Mouse (Mus musculus): ENCODE results near the gene Gm11444. TPM values are rescaled to one million over a fixed set of nuclear protein-coding genes. Genes with fewer than 3 reads are reported as not detected.

Gm11444 gene
- total RNA-seq, 2 experiments from 2014 or later: not detected

- no peak for DNase-seq (ENCODE audit: low spot score in 2 of 2)
Observed at GRCm38 (mm10) chr11:85864363-85864762, 14.2 kb upstream of the Gm11444 start.

DNA sequence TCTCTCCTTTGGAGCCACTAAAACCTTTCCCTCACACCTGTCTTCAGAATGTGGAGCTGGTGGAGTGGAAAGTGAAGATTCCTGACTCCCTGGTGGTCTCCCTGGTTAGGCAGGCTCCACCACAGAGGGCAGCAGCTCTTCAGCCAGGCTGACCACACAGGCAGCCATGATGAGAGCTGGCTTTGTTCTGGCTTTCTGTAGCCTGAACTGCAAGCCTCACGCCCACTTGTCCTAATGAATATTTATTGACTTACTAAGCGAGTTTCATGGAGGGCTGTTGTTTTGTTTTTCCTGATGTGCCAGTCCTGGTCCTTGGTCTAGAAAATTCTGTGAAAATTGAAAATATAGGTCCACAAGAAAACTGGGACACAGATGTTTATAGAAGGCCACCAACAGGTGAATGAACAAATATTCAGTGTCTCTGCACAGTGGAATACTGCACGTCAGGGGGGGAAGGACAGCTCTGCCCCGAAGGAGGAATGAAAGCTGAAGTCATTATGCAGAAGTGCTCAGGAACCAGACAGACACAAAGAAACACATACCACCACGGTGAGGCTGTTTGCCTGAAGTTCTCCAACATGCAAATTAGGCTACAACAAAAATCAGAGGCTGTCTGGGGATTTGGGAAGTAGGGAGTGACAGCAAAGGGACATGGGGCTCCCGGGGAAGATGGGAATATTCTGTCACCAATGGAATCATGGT lies 8.0 kb upstream of the Gm11444 start:
- DNase-seq (ENCODE audit: low spot score in 2 of 2): peak in 1 of 2 experiments; percentile 10

GRCm38 (mm10) chr11:85850758-85851157 lies 625 bp upstream of the Gm11444 start:
- DNase-seq (ENCODE audit: low spot score in 2 of 2): peak; percentile 8 to 16

DNA sequence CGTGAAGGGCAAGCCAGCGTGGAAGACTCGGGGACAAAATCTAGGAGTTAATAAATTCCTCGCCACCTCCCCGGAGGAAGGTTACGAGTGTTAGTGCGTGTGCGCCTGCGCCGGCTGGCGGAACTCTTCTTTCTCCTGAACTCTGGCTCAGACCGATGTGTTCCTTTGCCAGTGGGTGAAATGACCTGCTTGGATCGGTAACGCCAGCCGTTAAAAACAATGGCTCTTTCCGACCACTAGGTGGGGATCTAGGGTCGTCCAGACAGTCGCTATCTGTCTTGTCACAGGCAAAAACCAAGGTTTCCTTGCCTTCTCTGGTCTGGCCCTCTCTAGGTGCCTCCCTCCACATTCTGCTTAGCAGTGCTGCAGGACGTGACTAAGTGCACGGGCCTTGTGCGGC lies 1.1 kb downstream of the Gm11444 start:
- peak; percentile 71 to 76 for DNase-seq (ENCODE audit: low spot score in 2 of 2)

GRCm38 (mm10) chr11:85846509-85846908 lies 3.6 kb downstream of the Gm11444 start:
- DNase-seq (ENCODE audit: low spot score in 2 of 2): no peak

DNA sequence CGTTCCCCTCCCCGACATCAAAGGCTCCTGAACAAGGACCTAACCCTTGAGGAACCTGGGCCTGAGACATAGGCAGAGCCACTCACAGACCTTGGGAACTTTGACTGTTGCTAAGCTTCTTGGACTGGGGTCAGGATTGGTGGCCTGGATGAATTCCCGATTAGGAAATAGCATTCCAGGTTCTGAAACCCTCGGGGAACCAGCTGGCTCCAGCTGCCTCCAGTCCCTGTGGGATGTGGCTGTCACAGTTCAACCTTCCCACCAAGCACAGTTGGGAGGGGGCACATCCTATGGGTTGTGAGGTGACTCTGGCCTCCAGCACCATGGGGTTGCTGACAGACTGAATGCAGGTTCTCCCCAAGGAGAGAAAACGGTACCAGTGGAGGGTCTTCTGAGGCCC lies 4.2 kb downstream of the Gm11444 start:
- DNase-seq (ENCODE audit: low spot score in 2 of 2): no peak

- no peak for DNase-seq (ENCODE audit: low spot score in 2 of 2)
Observed at GRCm38 (mm10) chr11:85844971-85845370, 5.2 kb downstream of the Gm11444 start.

DNA sequence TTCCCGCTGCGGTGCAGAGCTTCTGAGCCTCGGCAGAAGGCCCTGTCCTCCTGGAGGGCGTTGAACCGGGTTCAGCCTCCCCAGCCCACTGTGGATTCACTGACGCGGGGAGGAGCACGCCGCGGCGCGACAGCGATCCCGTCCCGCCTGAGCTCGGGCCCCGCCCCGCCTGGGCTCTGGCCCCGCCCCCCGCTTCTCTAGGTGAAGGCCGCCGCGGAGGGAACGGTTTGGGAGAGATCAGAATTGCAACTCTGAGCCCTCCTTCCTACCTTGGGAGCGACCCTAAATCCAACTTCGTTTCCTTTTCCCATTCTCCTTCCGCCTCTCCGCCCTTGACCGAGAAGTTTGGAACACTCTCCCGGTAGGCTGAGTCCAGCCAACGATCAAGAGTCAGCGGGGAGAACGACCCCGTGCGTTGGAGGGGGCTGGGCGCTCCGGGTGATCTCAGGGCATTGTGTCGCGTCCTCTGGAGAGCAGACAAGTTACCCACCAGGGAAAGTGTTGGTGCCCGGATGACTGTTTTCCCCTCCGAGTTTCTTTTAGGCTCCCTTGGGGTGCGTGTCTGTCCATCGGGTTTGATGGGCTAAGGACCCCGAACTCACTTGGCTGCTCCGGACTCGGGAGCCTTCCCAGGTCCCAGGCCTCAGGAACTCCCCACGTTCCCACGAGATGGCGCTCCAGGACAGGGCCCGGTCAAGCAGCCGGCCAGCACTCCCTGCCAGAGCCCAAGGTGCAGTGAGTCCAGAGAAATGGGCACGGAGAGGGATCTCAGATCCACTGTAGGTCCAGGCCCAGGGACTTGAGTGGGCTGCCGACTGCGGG lies 5.8 kb downstream of the Gm11444 start:
- DNase-seq (ENCODE audit: low spot score in 2 of 2): peak; percentile 87 to 91

DNA sequence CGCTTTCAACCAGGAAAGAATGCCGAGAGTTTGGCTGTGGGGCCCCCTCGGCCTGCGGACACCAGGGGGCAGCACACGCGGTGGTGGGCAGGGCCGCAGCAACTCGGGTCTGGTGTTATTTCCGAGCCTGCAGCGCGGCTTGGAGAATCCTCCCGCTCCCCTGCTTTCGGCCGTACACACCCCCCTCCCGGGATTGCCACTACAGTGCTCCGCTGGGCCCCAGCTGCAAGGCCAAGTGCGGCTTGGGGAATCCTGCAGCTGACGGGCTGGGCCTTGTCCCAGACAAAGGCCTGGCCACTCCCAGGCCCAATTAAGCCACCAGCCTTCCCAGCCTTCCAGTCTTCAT lies 6.8 kb downstream of the Gm11444 start:
- DNase-seq (ENCODE audit: low spot score in 2 of 2): peak; percentile 71

DNA sequence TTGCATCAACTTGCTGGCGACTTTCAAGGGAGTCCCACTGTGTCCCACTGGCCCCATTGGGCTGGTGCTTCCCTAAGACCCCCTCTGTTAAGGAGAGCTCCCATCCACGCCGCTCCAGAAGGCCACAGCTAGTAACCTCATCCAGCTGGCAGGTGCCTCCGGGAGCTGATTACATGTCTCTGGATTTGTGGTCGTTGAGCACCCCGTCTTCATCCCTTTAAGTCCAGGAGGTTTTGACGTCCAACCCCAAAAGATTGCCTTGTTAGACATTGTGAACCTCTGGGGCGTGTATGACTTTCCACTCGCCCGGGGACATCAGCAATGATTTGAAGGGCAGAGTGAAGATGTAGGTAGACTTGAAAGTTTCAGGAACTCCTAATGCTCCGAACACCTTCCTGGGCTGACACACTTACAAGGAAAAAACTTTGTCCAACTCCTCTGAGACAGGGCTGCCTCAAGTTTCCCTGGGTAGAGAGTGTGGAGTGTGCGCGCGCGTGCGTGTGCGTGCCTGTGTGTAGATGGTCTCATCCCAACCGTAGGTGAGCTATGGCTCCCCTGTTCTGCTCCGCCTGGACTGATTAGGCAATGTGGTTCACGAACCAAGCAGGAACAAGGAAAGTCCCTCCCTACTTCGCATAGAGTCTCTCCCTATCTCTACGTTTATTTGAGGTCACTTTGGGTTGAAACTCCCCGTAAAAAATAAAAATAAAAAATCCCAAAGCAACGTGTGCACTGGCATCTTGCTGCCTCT lies 7.4 kb downstream of the Gm11444 start:
- no peak for DNase-seq (ENCODE audit: low spot score in 2 of 2)

GRCm38 (mm10) chr11:85841980-85842379 lies 8.2 kb downstream of the Gm11444 start:
- peak; percentile 74 to 83 for DNase-seq (ENCODE audit: low spot score in 2 of 2)

GRCm38 (mm10) chr11:85841211-85841681 lies 8.9 kb downstream of the Gm11444 start:
- DNase-seq (ENCODE audit: low spot score in 2 of 2): no peak

DNA sequence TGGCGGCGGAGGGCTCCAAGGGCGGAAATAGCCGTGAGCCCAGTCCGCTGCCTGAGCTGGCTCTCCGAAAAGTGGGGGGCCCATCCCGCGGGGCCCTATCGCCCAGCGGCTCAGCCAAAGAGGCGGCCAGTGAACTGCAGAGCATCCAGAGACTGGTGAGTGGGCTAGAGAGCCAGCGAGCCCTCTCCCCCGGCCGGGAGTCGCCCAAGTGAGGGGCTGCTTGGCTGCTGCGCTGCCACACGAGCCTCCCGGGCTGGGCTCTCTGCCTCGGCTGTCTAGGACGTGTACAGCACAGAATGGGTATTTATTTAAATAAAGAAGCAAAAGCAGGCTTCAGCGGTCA lies 9.4 kb downstream of the Gm11444 start:
- no peak for DNase-seq (ENCODE audit: low spot score in 2 of 2)

DNA sequence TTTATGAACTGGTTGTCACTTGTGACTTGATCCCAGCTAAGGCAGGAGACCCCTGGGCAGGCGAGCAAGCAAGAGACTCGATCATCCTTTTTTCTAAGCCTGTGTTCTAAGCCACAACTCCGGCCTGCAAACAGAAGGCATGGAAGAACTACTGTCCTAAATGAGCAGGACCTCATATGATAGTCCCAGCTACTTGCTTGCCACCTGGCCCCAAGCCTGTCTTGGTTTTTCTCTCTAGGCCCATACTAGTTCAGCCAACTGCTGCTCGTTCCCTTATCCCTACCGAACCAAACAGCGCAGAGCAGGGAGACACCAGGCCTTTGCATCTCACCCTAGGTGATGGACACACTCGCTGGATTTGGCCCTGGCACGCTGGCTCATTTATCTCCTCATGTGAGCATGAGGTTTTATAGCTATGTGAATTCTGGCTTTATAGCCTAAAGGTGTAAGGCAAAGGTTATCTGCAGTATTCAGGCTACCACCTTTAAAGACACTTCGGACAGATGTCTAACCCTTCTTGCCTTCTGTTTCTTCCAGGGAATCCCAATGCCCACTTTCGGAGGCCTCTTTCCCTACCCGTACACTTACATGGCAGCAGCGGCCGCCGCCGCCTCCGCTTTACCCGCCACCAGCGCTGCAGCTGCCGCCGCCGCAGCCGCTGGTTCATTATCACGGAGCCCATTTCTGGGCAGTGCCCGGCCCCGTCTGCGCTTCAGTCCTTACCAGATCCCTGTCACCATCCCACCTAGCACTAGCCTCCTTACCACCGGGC lies 9.9 kb downstream of the Gm11444 start:
- no peak for DNase-seq (ENCODE audit: low spot score in 2 of 2)

DNA sequence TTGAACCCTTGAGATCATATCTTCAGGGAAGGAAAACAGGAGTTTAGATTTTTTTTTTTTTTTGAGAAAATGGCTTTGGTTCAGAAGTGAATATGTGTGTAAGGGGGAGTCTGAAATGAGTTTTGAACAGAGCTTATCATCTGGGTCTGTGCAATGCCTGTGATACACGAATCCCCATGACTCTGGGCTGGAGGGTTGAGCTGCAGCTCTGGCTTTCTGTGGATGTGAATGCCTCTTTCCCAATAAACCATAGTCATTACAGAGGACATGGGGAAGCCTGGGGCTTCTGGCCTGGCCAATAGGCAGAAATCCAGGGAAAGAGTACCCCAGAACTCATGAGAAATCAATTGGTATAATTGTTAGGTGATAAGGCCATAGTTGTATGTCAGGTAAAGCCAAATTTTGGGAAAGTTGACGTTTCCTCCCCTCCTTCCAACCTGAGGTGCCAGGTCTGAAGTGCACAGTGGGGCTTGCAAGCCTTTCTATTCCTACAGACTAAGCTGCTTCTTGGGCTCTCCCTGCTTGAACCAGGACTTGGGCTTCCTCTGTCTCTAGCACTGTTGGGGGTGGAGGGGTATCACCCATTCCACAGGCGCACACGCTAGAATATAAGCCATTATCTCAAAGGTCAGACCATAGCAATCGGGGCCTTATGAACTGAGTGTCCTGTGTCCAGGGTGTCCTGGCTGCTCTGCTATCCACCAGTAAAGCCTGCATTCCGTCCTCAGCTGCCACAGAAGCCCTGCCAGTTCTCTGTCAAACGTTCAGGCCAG lies 10.7 kb downstream of the Gm11444 start:
- DNase-seq (ENCODE audit: low spot score in 2 of 2): no peak

DNA sequence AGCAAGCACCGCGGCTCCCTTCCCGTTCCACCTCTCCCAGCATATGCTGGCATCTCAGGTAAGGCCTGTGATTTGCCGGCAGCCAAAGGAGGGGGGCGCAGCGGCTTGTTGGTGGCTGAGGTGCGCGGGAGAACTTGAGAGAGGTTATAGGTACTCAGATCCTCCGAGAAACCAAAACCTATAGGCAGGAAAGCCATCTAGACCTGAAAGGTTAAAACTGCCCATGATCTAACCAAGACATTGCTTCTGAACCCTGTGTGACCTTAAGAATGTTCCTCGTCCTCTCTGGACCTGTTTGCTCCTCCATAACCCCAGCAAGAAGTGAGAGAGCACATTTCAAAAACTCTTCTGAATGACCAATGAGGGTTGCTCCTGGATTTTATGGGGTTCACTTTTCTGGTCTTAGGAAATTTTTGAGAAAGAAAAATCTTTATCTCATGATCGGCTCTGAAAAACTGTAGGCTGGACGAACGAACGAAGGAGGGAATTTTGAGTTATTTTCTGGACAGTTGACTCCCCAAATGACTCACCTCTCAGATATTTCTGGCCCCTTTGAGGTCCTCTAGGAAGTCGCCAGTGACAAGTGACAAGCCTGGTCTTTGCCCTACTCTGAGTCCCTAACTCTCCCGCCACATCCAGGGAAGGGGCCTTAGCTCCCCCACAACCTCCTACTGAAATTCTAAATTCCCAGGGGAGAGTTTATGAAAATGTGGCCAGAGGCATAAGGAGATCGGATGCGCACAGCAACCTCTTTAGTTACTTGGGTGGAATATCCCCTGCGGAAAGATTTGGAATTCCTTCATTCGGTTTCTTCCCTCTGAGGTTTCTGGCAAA lies 11.5 kb downstream of the Gm11444 start:
- no peak for DNase-seq (ENCODE audit: low spot score in 2 of 2)

DNA sequence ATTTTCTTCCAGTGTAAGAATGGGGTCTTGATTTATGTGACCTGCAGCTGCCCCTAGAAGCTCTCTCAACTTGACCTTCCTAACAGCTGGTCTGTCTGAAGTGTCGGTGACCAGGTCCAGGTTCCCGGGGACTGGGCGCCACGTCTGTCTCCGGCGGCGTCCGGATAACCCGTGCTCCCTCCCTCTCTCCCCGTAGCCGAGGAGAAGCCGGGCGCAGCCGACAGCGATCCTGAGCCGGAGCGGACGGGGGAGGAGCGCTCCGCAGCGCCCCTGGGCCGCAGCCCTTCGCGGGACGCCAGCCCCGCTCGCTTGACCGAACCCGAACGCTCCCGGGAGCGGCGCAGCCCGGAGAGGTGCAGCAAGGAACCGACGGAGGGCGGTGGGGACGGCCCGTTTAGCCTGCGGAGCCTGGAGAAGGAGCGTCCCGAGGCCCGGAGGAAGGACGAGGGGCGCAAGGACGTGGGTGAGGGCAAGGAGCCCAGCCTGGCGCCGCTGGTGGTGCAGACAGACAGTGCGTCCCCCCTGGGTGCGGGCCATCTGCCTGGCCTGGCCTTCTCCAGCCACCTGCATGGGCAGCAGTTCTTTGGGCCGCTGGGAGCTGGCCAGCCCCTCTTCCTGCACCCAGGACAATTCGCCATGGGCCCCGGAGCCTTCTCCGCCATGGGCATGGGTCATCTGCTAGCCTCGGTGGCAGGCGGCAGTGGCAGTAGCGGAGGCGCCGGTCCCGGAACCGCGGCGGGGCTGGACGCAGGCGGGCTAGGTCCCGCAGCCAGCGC lies 12.3 kb downstream of the Gm11444 start:
- no peak for DNase-seq (ENCODE audit: low spot score in 2 of 2)

- DNase-seq (ENCODE audit: low spot score in 2 of 2): no peak
Observed at GRCm38 (mm10) chr11:85837291-85837647, 12.9 kb downstream of the Gm11444 start.

Data from layer of hippocampus, postnatal 10 days (tissue).